Mouse (Mus musculus) heart, postnatal 0 days (tissue): Measurements from ENCODE around the gene Tril.

Experiments
- CTCF ChIP-seq: IDR thresholded peaks from 2 replicates; pipeline ENCODE4 v1.5.1; 2016; ENCODE audit warnings: antibody characterized with exemption, control low read depth, low read depth
- EP300 ChIP-seq: IDR thresholded peaks from 2 replicates; pipeline ENCODE4 v1.6.1; 2016; ENCODE audit warnings: antibody characterized with exemption, low read depth

GRCm38 (mm10) chr6:53807185-53807584, 13.4 kb downstream of the Tril start:
- TF ChIP-seq EP300 (no peak), CTCF (no peak)
